Mouse (Mus musculus) gonadal fat pad, adult 2 months (tissue): ENCODE data around the gene Adam11. TPM values are rescaled to one million over a fixed set of nuclear protein-coding genes. Genes with fewer than 3 reads are reported as not detected.
"Not testable (repeated sequence)": the region's sequence is repeated elsewhere in the genome, so short reads cannot be mapped to it uniquely, and the experiment has no call there.

Source experiments
- DNase-seq: peaks from one replicate; pipeline ENCODE4 v3.0.0-alpha.2; 2012; ENCODE audit warnings: low read depth
- polyA plus RNA-seq: library from polyadenylated mRNA; depleted of rRNA; stranded (reverse); fragments of >200 nt; gene quantifications from 2 replicates; pipeline ENCODE4 v1.2.3, GENCODE M21; 2012; rRNA removed

Gene Adam11
- polyA plus RNA-seq: 3.9 and 4.1 TPM in 2 replicates

DNA sequence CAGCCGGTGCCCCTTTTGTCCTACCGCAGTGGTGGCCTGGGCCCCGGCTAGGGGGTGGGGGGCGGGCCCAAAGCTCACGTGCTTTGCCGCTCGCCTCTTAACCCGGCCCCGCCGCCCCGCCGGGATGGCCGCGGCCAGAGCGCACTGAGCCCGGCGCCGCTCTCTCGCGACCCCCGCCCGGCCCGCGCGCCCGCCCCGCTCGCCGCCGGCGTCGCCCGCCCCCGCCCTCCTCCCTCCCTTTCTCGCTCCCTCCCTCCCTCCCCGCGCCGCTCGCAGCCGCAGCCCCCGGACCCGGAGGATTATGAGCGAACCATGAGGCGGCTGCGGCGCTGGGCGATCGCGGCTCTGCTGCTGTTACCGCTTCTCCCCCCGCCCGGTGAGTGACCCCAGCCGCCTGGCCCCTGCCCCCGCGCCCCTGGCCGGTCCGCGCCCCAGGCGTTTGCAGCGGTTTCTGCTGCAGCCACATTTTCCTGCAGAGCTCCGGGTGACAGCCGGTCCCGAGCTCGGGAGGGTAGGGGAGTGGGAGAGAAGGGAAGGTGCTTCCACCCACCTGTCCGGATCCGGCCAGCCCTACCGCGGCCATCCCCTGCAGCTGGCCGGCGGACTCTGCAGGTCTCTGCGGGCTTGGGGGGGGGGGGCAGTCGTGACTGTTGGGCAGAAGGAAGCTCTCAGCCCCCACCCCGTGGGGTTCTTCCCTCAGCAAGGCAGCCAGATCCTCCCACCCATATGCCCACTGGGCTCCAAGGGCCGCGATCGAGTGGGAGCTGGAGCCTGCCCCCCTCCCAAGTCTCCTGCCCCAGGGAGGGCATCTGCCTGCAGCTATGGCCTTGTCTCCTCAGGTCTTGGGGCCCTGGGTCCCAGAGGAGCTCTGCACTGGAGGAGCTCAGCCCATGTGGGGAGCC is at the start of gene Adam11:
TSS of gene Adam11 (plus strand) at position 131 of the 902 bp plus-strand sequence.
- DNase-seq: no peak

DNA sequence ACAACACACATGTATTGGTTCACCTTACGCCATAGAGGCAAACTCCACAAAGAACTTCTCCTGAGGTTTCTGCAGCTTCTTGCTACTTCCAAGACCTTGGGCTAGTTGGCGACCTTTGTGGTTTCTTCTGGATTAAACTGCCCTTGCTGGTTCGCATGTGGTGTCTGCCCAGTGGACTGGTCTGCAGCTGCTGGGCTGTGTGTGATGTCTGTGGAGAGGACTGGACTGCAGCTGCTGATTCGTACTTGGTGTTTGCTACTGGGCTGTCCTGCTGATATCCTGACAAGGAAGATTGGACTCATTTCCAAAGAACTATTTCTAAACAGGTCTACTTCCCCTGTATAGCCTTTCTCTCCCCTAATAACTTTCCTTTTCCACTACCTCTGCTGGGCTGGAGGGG is 48.8 kb upstream of the Adam11 start:
- DNase-seq: no peak

DNA sequence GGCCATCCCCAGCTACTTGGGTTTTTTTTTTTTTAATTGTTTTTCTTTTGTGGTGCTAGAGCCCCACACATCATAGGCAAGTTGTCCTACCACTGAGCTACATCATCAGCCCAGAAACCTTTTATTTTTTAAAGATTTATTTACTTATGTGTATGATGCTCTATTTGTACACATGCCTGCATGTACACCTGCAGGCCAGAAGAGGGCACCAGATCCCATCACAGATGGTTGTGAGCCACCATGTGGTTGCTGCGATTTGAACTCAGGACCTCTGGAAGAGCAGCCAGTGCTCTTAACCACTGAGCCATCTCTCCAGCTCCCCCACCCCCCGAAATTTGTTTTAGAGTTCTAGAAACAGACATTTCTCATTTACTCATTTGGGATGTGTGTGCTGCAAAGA is 46.7 kb upstream of the Adam11 start:
- not testable (repeated sequence) for DNase-seq

DNA sequence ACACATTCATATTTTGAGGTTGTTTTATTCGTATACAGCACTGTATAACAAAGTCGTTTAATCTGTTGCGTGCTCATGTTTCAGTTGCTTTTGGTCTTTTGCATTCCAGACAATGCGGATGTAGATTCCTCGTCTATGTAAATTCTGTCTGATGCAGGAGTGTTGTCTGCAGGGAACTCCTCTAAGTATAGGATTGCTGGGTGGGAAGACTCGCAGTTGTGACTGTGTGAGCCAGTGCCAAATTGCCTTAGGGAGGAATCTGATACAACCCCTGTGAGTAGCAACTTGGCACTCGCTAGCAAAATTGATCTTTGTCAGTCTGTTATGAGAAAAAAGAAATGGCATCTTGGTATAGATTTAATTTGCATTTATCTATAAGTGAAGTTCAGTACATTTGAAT is 45.1 kb upstream of the Adam11 start:
- no peak for DNase-seq

DNA sequence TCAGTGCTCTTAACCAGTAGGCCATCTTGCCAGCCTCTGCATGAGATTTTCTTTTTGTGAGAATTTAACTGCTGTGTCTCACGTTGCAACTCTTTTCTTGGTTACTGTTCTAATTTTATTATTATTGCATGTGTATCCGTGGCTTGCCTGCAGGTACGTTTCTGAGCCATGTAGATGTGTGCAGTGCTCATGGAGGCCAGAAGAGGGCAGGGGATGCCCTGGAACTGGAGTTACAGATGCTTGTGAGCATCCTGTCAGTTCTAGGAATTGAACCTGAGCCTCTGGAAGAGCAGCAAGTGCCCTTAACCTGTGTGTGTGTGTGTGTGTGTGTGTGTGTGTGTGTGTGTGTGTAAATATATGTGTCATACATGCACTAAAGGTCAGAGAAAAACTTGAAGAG is 35.7 kb upstream of the Adam11 start:
- DNase-seq: no peak

DNA sequence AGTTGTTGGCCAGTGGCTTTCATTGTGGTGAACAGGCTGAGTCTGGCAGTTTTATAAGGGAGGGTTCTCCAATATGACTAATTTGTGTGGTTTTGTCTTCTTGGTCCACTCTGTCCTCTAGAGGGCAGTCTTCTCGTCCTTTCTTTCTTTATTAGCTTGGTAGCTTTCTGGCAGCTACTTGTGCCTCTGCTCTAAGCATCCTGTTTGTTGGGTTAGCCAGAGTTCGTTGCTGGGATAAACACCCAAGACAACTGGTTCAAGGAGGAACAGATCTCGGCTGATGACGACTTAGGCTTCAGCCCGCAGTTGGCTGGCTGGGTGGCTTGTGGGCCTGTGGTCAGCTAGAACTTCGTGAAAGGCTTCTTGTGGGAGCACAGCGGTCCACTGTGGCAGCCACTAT is 32.6 kb upstream of the Adam11 start:
- DNase-seq: no peak

DNA sequence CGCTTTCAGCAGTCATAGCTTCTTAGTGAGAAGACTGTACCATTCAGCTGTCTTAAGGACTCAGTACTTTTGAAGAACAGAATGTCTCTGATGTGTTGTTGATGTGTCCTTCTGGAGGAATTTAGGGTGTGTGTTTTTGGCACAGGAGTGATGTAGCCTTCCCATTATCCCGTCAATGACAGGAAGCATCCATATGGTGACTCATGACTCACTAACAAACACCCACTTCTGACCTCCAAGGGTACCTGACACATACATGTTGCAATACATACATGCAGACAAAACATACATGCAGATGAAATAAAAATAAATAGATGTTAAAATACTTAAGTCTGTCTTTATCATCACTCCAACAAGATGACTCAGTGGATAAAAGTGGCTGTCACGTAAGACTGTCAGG is 31.4 kb upstream of the Adam11 start:
- no peak for DNase-seq

DNA sequence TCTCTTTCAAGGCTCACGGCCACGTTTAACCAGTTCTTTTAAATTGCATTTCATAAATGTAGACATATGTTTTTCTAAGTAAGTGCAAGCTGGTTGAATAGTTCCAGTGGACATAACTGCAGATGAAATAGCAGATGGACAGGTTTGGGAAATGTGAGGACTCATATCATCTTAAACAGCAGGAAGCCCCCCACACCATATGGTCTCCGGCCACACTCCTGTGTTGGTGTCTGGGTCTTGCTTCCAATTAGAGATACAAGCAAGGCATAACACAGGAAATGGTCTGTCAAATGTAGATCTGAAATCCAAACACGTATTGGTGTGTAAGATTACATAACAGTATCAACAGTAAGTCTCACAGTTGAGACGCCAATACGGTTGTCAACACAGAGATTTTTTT is 29.9 kb upstream of the Adam11 start:
- no peak for DNase-seq

DNA sequence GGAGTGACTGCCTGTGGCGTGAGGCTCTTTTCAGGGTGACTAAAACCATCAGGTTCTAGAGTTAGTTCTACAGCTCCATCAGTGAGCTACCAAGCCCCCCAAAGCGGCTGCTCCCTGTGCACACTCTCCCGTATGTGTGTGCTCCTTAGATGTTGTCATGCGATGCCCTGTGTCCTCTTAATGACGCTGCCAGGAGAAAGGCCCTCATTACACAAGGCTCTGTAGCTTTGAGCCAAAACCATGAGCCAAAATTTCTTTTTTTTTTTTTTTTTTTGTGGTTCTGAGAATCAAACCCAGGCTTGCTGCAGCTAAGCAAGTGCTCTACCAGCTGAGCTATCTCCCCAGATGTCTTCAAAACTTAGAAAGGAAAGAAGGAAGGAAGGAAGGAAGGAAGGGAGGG is 28.1 kb upstream of the Adam11 start:
- no peak for DNase-seq

DNA sequence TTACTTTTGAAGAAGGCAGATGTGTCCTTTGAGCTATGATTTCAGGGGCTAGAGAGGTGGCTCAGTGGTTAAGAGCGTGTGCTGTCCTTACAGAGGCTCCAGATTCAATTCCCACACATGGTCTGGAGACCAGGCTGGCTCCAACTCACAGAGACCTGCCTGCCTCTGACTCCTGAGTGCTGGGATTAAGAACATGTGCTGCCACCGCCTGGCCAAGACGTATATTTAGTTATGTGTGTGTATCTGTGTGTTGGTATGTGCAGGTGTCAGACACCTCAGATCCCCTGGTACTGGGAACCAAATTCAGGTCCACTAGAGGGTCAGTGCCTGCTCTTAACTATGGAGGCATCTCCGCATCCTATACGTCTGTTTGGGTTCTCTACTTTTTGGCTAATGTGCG is 26.3 kb upstream of the Adam11 start:
- no peak for DNase-seq

DNA sequence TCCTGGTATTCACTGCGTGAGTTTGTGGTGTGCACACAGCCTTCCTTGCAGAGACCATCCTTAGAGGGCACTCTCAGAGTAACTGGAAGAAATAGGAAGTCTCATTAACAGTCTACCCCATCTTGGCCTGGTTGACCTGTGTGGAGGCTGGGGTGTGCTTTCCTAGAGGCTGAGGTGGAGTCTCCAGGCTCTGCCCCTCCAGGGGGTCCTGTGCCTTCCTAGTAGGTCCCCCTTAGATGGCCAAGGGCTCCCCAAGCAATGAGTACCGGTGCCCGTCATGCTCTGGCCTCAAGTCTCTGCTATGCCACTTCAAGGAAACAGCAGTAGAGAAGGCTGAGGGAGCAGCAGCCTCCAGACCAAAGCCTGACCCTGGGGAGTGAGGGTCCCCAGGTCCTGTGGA is 23.2 kb upstream of the Adam11 start:
- no peak for DNase-seq

DNA sequence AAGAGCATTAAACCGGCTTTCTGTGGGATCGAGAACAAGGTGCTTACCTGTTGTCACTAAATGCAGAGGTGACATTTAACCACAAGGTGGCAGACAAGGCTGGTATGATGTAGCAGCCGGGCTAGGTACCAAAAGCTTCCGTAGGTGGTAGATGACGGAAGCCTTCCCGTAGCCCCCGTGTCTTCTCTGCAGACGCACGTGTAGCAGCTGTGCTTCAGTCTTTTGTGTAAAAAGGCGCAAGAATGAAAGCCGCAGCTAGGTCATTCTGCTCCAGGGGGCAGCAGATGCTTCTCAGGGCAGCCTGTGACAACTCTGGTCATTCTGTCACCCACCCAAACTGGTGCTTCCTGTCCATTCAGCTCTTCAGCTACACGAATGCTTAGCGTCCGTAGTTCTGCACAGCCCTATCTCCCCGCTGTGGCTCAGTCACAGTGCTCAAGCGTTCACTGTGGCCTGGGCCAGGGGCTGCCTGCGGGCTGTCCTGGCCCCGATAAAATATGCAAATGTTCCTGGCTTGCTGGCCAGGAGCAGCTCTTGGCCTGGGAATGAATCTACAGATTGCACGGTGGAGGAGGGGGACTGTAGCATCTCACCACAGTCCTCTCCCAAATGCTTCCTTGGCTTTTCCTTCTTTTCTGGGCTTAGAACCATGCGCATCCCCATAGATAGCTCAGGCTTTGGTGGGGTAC is 21.8 kb upstream of the Adam11 start:
- DNase-seq: no peak

DNA sequence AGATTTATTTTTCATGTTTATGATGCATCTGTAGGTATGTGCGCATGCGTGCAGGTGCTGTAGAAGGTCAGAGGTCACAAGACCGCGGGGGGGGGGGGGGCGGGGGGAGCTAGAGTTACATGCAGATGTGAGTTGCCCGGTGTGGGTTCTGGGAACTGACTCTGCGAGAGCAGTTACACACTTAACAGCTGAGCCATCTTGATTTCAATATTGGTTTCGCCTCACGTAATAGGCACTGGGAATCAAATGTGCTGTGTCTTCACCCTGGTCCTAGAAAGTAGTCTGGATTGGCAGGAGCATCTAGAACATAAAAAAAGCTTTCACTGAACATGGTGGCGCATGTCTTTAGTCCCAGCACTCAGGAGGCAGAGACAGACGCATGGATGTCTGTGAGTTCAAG is 20.6 kb upstream of the Adam11 start:
- DNase-seq: no peak

DNA sequence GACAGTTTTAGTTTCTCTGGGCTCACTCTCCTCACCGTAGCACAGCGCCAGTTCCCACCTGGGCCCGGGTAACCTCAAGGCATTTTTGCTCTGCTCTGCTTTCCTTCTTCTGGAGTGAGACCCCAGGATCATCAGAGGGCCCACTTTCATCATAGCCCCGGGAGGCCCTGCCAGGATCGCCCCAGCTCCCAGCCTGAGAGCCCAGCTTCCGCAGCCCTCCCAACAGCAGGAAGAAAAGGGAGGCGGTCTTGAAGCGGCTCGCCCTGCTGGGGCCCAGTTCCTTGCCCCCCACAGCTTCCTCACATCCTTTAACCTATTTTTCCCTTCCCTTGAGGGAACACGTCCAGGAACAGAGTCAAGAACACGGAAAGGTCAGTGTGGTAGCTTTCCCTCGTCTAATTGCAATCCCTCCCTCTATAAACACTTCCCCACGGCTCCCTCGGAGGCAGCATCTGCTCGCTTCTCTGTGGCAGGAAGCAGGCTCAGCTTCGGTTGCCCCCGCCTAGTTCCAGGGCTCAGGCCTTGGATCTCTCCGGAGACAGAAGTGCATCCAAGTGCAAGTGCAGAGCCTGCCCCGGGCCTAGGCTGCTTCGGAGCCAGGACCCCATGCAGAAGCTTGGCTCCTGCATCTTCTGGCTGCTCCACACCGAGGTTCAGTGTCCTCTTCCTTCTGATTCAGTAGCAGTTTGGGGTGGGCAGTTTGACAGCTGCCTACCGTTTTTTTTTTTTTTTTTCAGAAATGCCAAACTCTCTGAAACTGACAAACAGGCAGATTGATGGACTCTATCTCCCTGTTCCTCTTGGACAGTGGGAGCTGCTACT is 19.9 kb upstream of the Adam11 start:
- DNase-seq: no peak

DNA sequence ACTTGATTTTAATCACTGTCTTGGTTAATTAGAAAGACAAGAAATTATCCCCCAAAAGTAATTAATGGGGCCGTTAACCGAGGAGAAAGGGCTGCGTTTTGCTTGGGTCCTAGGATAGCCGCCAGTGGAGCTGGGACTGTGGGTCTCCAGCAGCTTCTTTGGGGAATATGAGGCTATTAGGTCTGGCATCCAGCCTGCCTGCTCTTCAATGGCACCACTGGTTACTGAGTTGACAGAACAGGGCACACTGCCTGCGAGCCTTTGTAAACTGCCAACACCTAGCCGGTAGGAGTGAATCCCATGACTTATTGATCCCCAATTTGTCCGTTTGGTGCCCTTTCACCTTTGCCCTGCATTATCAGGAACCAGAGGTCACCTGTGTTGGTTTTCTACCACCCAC is 19.2 kb upstream of the Adam11 start:
- DNase-seq: no peak

DNA sequence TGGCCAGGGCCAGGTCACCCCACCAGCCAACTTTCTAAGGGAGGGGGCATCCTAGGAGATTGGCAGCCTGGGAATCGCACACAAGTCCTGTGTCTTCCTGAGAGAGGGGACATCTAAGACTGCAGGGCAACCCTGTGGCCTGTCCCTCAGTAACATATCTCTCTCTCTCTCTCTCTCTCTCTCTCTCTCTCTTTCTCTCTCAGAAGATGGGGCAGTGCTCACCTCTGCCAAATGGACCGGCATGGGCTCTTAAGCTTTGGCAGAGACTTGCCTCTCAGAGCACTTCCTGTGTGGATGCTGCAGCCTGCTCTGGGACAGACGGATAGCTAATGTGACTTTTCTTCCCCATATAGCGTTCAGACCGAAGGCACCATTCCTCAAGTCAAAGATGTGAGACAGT is 18.4 kb upstream of the Adam11 start:
- no peak for DNase-seq

DNA sequence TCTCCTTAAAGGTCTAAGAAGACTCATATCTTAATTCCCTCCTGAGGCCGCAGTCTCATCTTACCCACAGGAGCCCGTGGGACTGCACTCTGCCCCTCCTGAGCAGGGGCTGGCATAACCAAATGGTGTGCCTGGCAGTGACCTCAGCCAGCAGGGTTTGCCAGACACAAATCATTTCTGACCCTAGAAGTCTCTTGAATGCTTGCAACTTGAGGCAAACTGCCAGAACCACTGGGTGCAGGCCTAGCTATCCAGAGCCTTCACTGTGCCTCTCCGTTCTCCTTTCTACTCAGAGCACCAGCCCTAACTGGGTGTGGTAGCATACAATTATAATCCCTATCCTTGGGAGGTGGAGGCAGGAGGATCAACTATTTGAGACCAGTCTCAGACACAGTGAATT is 16.5 kb upstream of the Adam11 start:
- no peak for DNase-seq

DNA sequence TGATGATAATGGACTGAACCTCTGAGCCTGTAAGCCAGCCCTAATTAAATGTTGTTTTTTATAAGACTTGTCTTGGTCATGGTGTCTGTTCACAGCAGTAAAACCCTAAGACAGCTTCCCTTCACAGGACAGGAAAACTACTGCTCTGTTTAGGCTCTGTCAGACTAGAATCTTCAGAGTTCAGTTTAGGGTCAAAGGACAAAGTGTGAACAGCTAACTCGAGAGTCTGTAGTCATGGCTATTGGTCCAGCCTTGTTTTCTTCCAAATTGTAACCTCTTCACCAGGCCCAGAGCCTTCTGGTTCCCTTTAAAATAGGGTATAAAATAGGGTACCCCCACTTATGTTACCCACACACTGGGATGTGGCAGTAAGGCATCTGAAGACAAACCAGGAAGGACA is 13.4 kb upstream of the Adam11 start:
- no peak for DNase-seq

DNA sequence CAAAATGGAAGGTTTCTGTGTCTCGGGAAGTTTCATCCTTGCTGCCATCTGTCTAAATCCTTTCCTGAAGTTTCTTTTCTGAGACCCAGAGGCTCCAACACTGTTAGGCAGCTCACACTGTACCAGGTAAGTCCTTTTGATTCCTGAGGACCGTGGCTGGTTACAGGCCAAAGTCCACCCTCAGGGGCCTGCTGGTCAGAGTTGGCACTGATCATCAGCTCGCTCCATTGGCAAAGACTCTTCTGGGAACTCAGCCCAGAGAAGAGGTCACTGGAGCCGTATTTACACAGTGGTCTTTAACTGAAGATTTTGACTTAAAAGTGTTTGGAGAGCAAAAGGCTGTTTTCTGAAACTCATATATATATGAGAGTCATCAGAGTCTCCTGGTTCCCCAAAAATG is 12.9 kb upstream of the Adam11 start:
- DNase-seq: no peak

DNA sequence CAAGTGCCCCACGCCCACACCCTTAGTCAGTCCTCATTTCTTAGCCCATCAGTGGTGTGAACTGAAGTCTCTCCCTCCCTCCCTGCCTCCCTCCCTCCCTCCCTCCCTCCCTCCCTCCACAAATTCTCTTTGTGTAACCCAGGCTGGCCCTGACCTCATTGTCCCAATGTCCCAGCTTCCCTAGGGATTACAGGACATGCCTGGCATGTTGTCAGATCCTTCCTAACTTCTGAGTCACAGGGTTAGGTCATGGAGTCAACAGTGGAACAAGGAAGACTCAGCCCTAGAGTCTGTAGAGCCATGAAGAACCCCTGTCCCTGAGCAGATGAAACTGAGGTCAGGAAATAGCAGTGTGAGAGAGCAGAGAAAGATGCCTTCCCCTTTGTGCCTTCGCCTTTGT is 11.5 kb upstream of the Adam11 start:
- DNase-seq: no peak

DNA sequence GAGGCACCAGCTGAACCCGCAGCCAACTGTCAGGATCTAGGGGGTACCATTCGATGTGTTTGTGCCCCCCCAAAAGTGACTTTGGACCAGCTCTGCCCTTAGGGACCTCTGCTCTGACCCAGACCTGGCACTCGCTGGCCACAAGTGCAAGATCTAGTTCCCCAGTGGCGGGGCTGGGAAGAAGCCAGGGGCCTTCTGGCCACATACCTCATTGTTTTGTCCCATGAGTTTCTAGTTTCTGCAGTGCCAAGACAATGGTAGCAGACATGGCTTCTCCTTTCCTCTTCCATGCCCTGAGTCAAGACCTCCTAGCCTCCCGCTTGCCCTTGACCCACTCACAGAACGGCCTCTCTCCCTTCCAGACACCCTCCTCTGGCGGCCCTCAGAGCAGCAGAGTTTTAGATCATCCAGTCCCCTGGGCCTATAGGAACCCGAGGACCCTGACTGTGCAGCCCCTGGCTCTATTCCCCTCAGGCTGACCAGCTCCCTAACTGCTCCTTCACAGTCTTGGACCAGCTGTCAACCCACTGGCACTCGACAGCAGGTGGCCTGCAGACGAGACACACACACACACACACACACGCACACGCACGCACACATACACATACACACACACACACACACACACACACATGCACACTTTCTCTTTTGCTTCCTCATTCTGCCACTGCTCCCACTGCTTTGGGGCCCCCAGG is 8.2 kb upstream of the Adam11 start:
- no peak for DNase-seq
